Mouse (Mus musculus): Measurements from ENCODE around the gene Fat4. TPM values are rescaled to one million over a fixed set of nuclear protein-coding genes. Genes with fewer than 3 reads are reported as not detected.

Fat4 gene
- total RNA-seq (2021), result 1 to 10 TPM; 3.3 to 3.9 TPM
- long read RNA-seq, experiment 1, partial matches to known transcripts, result 0 of 1 reads
- long read RNA-seq, experiment 1, other reads (novel, unspliced or antisense), result 1 of 1 reads
- long read RNA-seq, experiment 2, result 0 reads

- DNase-seq, result no peak
Observed at GRCm38 (mm10) chr3:38886890-38887355, at the start of gene Fat4. TSS of gene Fat4 (plus strand) at chr3:38886940.

- no peak for DNase-seq
Observed at GRCm38 (mm10) chr3:38839438-38839837, 47.3 kb upstream of the Fat4 start.

- DNase-seq, result no peak
Observed at GRCm38 (mm10) chr3:38843000-38843538, 43.7 kb upstream of the Fat4 start.

GRCm38 (mm10) chr3:38846602-38847382, 39.9 kb upstream of the Fat4 start:
- no peak for DNase-seq

- DNase-seq, result no peak
Observed at GRCm38 (mm10) chr3:38849077-38849476, 37.7 kb upstream of the Fat4 start.

GRCm38 (mm10) chr3:38849536-38849935, 37.2 kb upstream of the Fat4 start:
- DNase-seq, result no peak

- DNase-seq, result no peak
Observed at GRCm38 (mm10) chr3:38853650-38854049, 33.1 kb upstream of the Fat4 start.

- DNase-seq, result no peak
Observed at GRCm38 (mm10) chr3:38860683-38861082, 26.1 kb upstream of the Fat4 start.

- no peak for DNase-seq
Observed at GRCm38 (mm10) chr3:38871291-38871690, 15.4 kb upstream of the Fat4 start.

- DNase-seq, result no peak
Observed at GRCm38 (mm10) chr3:38875872-38876271, 10.9 kb upstream of the Fat4 start.

GRCm38 (mm10) chr3:38876706-38877105, 10.0 kb upstream of the Fat4 start:
- DNase-seq, result no peak

GRCm38 (mm10) chr3:38882778-38883177, 4.0 kb upstream of the Fat4 start:
- DNase-seq, result no peak

- DNase-seq, result no peak
Observed at GRCm38 (mm10) chr3:38883676-38884075, 3.1 kb upstream of the Fat4 start.

- peak; percentile 59 for DNase-seq
Observed at GRCm38 (mm10) chr3:38884276-38884675, 2.5 kb upstream of the Fat4 start.

- DNase-seq, result peak; percentile 29
Observed at GRCm38 (mm10) chr3:38884919-38885418, 1.8 kb upstream of the Fat4 start.

- peak; percentile 92 for DNase-seq
Observed at GRCm38 (mm10) chr3:38885481-38886001, 1.2 kb upstream of the Fat4 start.

- no peak for DNase-seq
Observed at GRCm38 (mm10) chr3:38886061-38886821, 499 bp upstream of the Fat4 start.

- no peak for DNase-seq
Observed at GRCm38 (mm10) chr3:38887381-38887991, 746 bp downstream of the Fat4 start.

GRCm38 (mm10) chr3:38888111-38888510, 1.4 kb downstream of the Fat4 start:
- DNase-seq, result no peak

GRCm38 (mm10) chr3:38892791-38893224, 6.1 kb downstream of the Fat4 start:
- no peak for DNase-seq

GRCm38 (mm10) chr3:38900839-38901238, 14.1 kb downstream of the Fat4 start:
- no peak for DNase-seq

- DNase-seq, result no peak
Observed at GRCm38 (mm10) chr3:38906832-38907231, 20.1 kb downstream of the Fat4 start.

Measured in gastrocnemius, postnatal 25 days (tissue).